Mouse (Mus musculus): ENCODE data around the gene Plcb1. TPM values are rescaled to one million over a fixed set of nuclear protein-coding genes. Genes with fewer than 3 reads are reported as not detected.

Plcb1 gene
- polyA plus RNA-seq, 1 experiment from 2014 or later: 7.9 TPM

GRCm38 (mm10) chr2:135204141-135205120, 418.6 kb downstream of the Plcb1 start:
- H3K4me2 ChIP-seq (ENCODE audit: low read depth, low read length): no peak overlapping the region
- WGBS (ENCODE audit: insufficient replicate concordance): 80% methylated on average over 11 of the region's 11 CpGs
- DNase-seq (no peak), ATAC-seq (no peak)
- TF ChIP-seq CTCF (IDR thresholded peaks at IDR 0.05; ENCODE audit: low read depth) (no peak), EP300 (IDR thresholded peaks at IDR 0.05; ENCODE audit: low read depth) (no peak)
- no peaks in the 10 kb centered on the region for H3K36me3 ChIP-seq (replicated peaks; ENCODE audit: insufficient read depth, low read length)
- H3K27ac ChIP-seq (ENCODE audit: low read depth): no peak overlapping the region
- H3K4me3 ChIP-seq (ENCODE audit: low read depth, low read length): no peak overlapping the region
- no peak overlapping the region for H3K9ac ChIP-seq (replicated peaks)
- no peaks in the 10 kb centered on the region for H3K4me1 ChIP-seq (ENCODE audit: insufficient read depth)
- no peaks in the 10 kb centered on the region for H3K9me3 ChIP-seq (ENCODE audit: low read length)
- no peaks in the 10 kb centered on the region for H3K27me3 ChIP-seq (ENCODE audit: insufficient read depth, low read length)

- DNase-seq (no peak), ATAC-seq (no peak)
- no peaks in the 10 kb centered on the region for H3K36me3 ChIP-seq (replicated peaks; ENCODE audit: insufficient read depth, low read length)
- H3K9me3 ChIP-seq (ENCODE audit: low read length): no peaks in the 10 kb centered on the region
- TF ChIP-seq EP300 (IDR thresholded peaks at IDR 0.05; ENCODE audit: low read depth) (no peak), CTCF (IDR thresholded peaks at IDR 0.05; ENCODE audit: low read depth) (no peak)
- no peak overlapping the region for H3K9ac ChIP-seq (replicated peaks)
- no peaks in the 10 kb centered on the region for H3K4me1 ChIP-seq (ENCODE audit: insufficient read depth)
- no peak overlapping the region for H3K27ac ChIP-seq (ENCODE audit: low read depth)
- no peaks in the 10 kb centered on the region for H3K27me3 ChIP-seq (ENCODE audit: insufficient read depth, low read length)
- no peak overlapping the region for H3K4me2 ChIP-seq (ENCODE audit: low read depth, low read length)
- 84% methylated on average over 1 of the region's 1 CpGs for WGBS (ENCODE audit: insufficient replicate concordance)
- H3K4me3 ChIP-seq (ENCODE audit: low read depth, low read length): no peak overlapping the region
Observed at GRCm38 (mm10) chr2:135208890-135209289, 423.0 kb downstream of the Plcb1 start.

- WGBS (ENCODE audit: insufficient replicate concordance): 52% methylated on average over 4 of the region's 4 CpGs
- Histone ChIP-seq H3K27ac (ENCODE audit: low read depth) (no peak overlapping the region), H3K36me3 (replicated peaks; ENCODE audit: insufficient read depth, low read length) (no peaks in the 10 kb centered on the region), H3K9ac (replicated peaks) (no peak overlapping the region), H3K4me3 (ENCODE audit: low read depth, low read length) (no peak overlapping the region), H3K27me3 (ENCODE audit: insufficient read depth, low read length) (no peaks in the 10 kb centered on the region), H3K4me1 (ENCODE audit: insufficient read depth) (no peaks in the 10 kb centered on the region; the same call in 1 of the 2 replicates), H3K4me2 (ENCODE audit: low read depth, low read length) (no peak overlapping the region), H3K9me3 (ENCODE audit: low read length) (no peaks in the 10 kb centered on the region)
- ATAC-seq (no peak), DNase-seq (no peak)
- TF ChIP-seq CTCF (IDR thresholded peaks at IDR 0.05; ENCODE audit: low read depth) (no peak), EP300 (IDR thresholded peaks at IDR 0.05; ENCODE audit: low read depth) (no peak)
Observed at GRCm38 (mm10) chr2:135214746-135215448, 429.0 kb downstream of the Plcb1 start.

GRCm38 (mm10) chr2:135219406-135219805, 433.5 kb downstream of the Plcb1 start:
- Histone ChIP-seq H3K36me3 (replicated peaks; ENCODE audit: insufficient read depth, low read length) (no peaks in the 10 kb centered on the region), H3K4me2 (ENCODE audit: low read depth, low read length) (no peak overlapping the region), H3K9ac (replicated peaks) (no peak overlapping the region), H3K27ac (ENCODE audit: low read depth) (no peak overlapping the region), H3K9me3 (ENCODE audit: low read length) (no peaks in the 10 kb centered on the region), H3K4me1 (ENCODE audit: insufficient read depth) (no peaks in the 10 kb centered on the region; the same call in 1 of the 2 replicates), H3K27me3 (ENCODE audit: insufficient read depth, low read length) (no peaks in the 10 kb centered on the region), H3K4me3 (ENCODE audit: low read depth, low read length) (no peak overlapping the region)
- TF ChIP-seq EP300 (IDR thresholded peaks at IDR 0.05; ENCODE audit: low read depth) (no peak), CTCF (IDR thresholded peaks at IDR 0.05; ENCODE audit: low read depth) (no peak)
- no peak for ATAC-seq
- DNase-seq: no peak
- WGBS (ENCODE audit: insufficient replicate concordance): 72% methylated on average over 3 of the region's 3 CpGs

- H3K27ac ChIP-seq (ENCODE audit: low read depth): no peak overlapping the region
- 62% methylated on average over 3 of the region's 3 CpGs for WGBS (ENCODE audit: insufficient replicate concordance)
- no peaks in the 10 kb centered on the region for H3K36me3 ChIP-seq (replicated peaks; ENCODE audit: insufficient read depth, low read length)
- TF ChIP-seq EP300 (IDR thresholded peaks at IDR 0.05; ENCODE audit: low read depth): no peak
- TF ChIP-seq CTCF (IDR thresholded peaks at IDR 0.05; ENCODE audit: low read depth): no peak
- H3K9me3 ChIP-seq (ENCODE audit: low read length): no peaks in the 10 kb centered on the region
- ATAC-seq (no peak), DNase-seq (no peak)
- no peak overlapping the region for H3K9ac ChIP-seq (replicated peaks)
- no peaks in the 10 kb centered on the region for H3K4me1 ChIP-seq (ENCODE audit: insufficient read depth)
- no peaks in the 10 kb centered on the region for H3K27me3 ChIP-seq (ENCODE audit: insufficient read depth, low read length)
- no peak overlapping the region for H3K4me3 ChIP-seq (ENCODE audit: low read depth, low read length)
- H3K4me2 ChIP-seq (ENCODE audit: low read depth, low read length): no peak overlapping the region
Observed at GRCm38 (mm10) chr2:135225604-135226025, 439.7 kb downstream of the Plcb1 start.

- Histone ChIP-seq H3K9ac (replicated peaks) (no peak overlapping the region), H3K4me3 (ENCODE audit: low read depth, low read length) (no peak overlapping the region), H3K27me3 (ENCODE audit: insufficient read depth, low read length) (no peaks in the 10 kb centered on the region), H3K4me2 (ENCODE audit: low read depth, low read length) (no peak overlapping the region), H3K4me1 (ENCODE audit: insufficient read depth) (no peaks in the 10 kb centered on the region), H3K27ac (ENCODE audit: low read depth) (no peak overlapping the region), H3K36me3 (replicated peaks; ENCODE audit: insufficient read depth, low read length) (no peaks in the 10 kb centered on the region), H3K9me3 (ENCODE audit: low read length) (no peaks in the 10 kb centered on the region)
- TF ChIP-seq CTCF (IDR thresholded peaks at IDR 0.05; ENCODE audit: low read depth) (no peak), EP300 (IDR thresholded peaks at IDR 0.05; ENCODE audit: low read depth) (no peak)
- ATAC-seq (no peak), DNase-seq (no peak)
- WGBS (ENCODE audit: insufficient replicate concordance): 64% methylated on average over 3 of the region's 3 CpGs
Observed at GRCm38 (mm10) chr2:135230262-135230661, 444.4 kb downstream of the Plcb1 start.
